Mouse (Mus musculus): Measurements from ENCODE around the gene Cacna1d. TPM values are rescaled to one million over a fixed set of nuclear protein-coding genes. Genes with fewer than 3 reads are reported as not detected.
A peak's percentile ranks its signal among the peaks of the same experiment; 100 is the strongest.

The Cacna1d gene
- total and polyA plus RNA-seq, 2 experiments from 2014 or later, result 8.9 to 44.3 TPM

- DNase-seq (ENCODE audit: low spot score), result no peak
- WGBS, result 76% methylated on average over 9 of the region's 9 CpGs
Measured at GRCm38 (mm10) chr14:30429606-30430005, 61.6 kb downstream of the Cacna1d start.

DNA sequence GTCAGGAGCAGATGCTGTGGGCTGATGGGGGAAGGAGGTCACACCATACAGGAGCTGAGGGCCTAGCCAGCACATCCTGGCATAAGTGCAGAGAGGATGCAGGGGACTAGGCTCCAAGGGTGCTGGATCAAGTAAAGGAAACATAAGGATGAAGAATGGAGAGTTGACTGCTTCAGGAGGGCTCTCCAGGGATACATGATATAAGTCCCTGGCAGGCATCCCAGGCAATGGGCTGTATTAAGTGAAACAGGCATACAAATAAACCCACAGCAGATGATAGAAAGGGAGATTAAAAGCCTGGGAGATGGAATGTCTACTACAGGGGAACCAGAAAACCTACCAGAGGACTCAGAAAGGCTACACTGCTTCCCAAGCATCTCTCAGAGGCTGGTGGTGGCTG is 62.5 kb downstream of the Cacna1d start:
- Histone ChIP-seq H3K4me1 (ENCODE audit: insufficient read depth, low read length) (no peaks in the 10 kb centered on the region), H3K27ac (ENCODE audit: low read depth, low read length) (no peak overlapping the region), H3K36me3 (ENCODE audit: insufficient read depth, low read length) (no peaks in the 10 kb centered on the region), H3K4me3 (ENCODE audit: low read depth, low read length) (no peak overlapping the region), H3K9ac (replicated peaks; ENCODE audit: low read length, poor library complexity, severe bottlenecking) (no peak overlapping the region), H3K27me3 (ENCODE audit: insufficient read depth, low read length) (no peaks in the 10 kb centered on the region), H3K4me2 (ENCODE audit: low read depth, low read length, poor library complexity, severe bottlenecking) (no peak overlapping the region), H3K9me3 (ENCODE audit: low read length) (no peaks in the 10 kb centered on the region)
- ATAC-seq (ENCODE audit: low FRiP score), result no peak
- no peak for TF ChIP-seq CTCF (IDR thresholded peaks at IDR 0.05)
- peak; percentile 12 for DNase-seq (ENCODE audit: low spot score)

More at GRCm38 (mm10) chr14:30429606-30430005, 61.6 kb downstream of the Cacna1d start:
- no peak for ATAC-seq (ENCODE audit: low FRiP score)
- H3K36me3 ChIP-seq (ENCODE audit: insufficient read depth, low read length), result no peaks in the 10 kb centered on the region
- no peaks in the 10 kb centered on the region for H3K27me3 ChIP-seq (ENCODE audit: insufficient read depth, low read length)
- no peak overlapping the region for H3K4me2 ChIP-seq (ENCODE audit: low read depth, low read length, poor library complexity, severe bottlenecking)
- no peak overlapping the region for H3K4me3 ChIP-seq (ENCODE audit: low read depth, low read length)
- no peak overlapping the region for H3K9ac ChIP-seq (replicated peaks; ENCODE audit: low read length, poor library complexity, severe bottlenecking)
- H3K9me3 ChIP-seq (ENCODE audit: low read length), result no peaks in the 10 kb centered on the region
- H3K4me1 ChIP-seq (ENCODE audit: insufficient read depth, low read length), result no peaks in the 10 kb centered on the region
- no peak overlapping the region for H3K27ac ChIP-seq (ENCODE audit: low read depth, low read length)
- TF ChIP-seq CTCF (IDR thresholded peaks at IDR 0.05), result no peak

DNA sequence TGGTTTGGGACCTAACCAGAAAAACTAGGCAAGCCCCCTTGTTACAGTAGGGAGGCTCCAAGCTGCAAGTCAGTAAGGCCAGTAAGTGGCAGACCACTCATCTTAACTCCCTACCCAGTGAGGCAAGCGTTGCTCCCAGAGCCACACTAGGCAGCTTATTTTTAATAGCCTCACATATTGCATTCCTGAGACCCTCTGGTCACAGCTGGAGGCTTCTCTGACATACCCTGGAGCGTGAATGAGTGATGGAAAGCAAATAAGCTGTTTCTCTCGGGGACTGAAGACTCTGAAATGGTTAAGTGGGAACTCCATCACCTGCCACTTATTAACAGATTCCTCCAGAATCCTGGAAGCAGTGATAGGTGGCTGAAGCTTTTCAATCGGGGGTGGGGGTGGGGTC is 65.4 kb downstream of the Cacna1d start:
- TF ChIP-seq CTCF (IDR thresholded peaks at IDR 0.05), result no peak
- no peak overlapping the region for H3K9ac ChIP-seq (replicated peaks; ENCODE audit: low read length, poor library complexity, severe bottlenecking)
- H3K9me3 ChIP-seq (ENCODE audit: low read length), result no peaks in the 10 kb centered on the region
- H3K4me1 ChIP-seq (ENCODE audit: insufficient read depth, low read length), result no peaks in the 10 kb centered on the region
- H3K27ac ChIP-seq (ENCODE audit: low read depth, low read length), result no peak overlapping the region
- no peaks in the 10 kb centered on the region for H3K27me3 ChIP-seq (ENCODE audit: insufficient read depth, low read length)
- ATAC-seq (ENCODE audit: low FRiP score), result no peak
- 31% methylated on average over 4 of the region's 4 CpGs for WGBS
- H3K4me3 ChIP-seq (ENCODE audit: low read depth, low read length), result no peak overlapping the region
- no peak for DNase-seq (ENCODE audit: low spot score)
- H3K36me3 ChIP-seq (ENCODE audit: insufficient read depth, low read length), result no peaks in the 10 kb centered on the region
- H3K4me2 ChIP-seq (ENCODE audit: low read depth, low read length, poor library complexity, severe bottlenecking), result no peak overlapping the region

GRCm38 (mm10) chr14:30425175-30425574 is 66.1 kb downstream of the Cacna1d start:
- TF ChIP-seq CTCF (IDR thresholded peaks at IDR 0.05), result no peak
- 73% methylated on average over 6 of the region's 6 CpGs for WGBS
- Histone ChIP-seq H3K27ac (ENCODE audit: low read depth, low read length) (no peak overlapping the region), H3K36me3 (ENCODE audit: insufficient read depth, low read length) (no peaks in the 10 kb centered on the region), H3K27me3 (ENCODE audit: insufficient read depth, low read length) (no peaks in the 10 kb centered on the region), H3K4me3 (ENCODE audit: low read depth, low read length) (no peak overlapping the region), H3K4me1 (ENCODE audit: insufficient read depth, low read length) (no peaks in the 10 kb centered on the region), H3K9ac (replicated peaks; ENCODE audit: low read length, poor library complexity, severe bottlenecking) (no peak overlapping the region), H3K4me2 (ENCODE audit: low read depth, low read length, poor library complexity, severe bottlenecking) (no peak overlapping the region), H3K9me3 (ENCODE audit: low read length) (no peaks in the 10 kb centered on the region)
- ATAC-seq (ENCODE audit: low FRiP score), result no peak
- no peak for DNase-seq (ENCODE audit: low spot score)

DNA sequence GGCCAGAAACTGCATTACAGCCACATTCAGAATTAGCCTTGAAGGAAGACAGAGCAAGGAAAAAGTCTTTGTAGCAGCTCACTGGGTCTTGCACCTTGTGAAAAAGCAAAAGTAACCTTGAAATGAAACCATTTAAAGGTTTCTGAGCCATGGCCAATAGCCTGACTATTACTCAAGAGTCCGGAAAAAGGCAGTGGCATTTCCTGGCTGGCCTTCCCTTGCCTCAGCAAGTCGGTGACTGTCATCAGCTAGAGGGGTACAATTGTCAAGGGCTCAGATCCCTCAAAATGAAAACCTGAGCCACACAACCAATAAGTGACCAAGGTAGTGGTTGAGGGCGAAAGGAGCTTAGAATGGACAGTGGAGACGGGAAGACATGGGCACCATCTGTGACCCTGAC is 66.6 kb downstream of the Cacna1d start:
- ATAC-seq (ENCODE audit: low FRiP score), result no peak
- no peaks in the 10 kb centered on the region for H3K36me3 ChIP-seq (ENCODE audit: insufficient read depth, low read length)
- no peak overlapping the region for H3K4me2 ChIP-seq (ENCODE audit: low read depth, low read length, poor library complexity, severe bottlenecking)
- no peaks in the 10 kb centered on the region for H3K4me1 ChIP-seq (ENCODE audit: insufficient read depth, low read length)
- no peaks in the 10 kb centered on the region for H3K27me3 ChIP-seq (ENCODE audit: insufficient read depth, low read length)
- DNase-seq (ENCODE audit: low spot score), result no peak
- no peak overlapping the region for H3K27ac ChIP-seq (ENCODE audit: low read depth, low read length)
- no peak overlapping the region for H3K9ac ChIP-seq (replicated peaks; ENCODE audit: low read length, poor library complexity, severe bottlenecking)
- no peak overlapping the region for H3K4me3 ChIP-seq (ENCODE audit: low read depth, low read length)
- no peak for TF ChIP-seq CTCF (IDR thresholded peaks at IDR 0.05)
- 92% methylated on average over 4 of the region's 4 CpGs for WGBS
- H3K9me3 ChIP-seq (ENCODE audit: low read length), result no peaks in the 10 kb centered on the region

DNA sequence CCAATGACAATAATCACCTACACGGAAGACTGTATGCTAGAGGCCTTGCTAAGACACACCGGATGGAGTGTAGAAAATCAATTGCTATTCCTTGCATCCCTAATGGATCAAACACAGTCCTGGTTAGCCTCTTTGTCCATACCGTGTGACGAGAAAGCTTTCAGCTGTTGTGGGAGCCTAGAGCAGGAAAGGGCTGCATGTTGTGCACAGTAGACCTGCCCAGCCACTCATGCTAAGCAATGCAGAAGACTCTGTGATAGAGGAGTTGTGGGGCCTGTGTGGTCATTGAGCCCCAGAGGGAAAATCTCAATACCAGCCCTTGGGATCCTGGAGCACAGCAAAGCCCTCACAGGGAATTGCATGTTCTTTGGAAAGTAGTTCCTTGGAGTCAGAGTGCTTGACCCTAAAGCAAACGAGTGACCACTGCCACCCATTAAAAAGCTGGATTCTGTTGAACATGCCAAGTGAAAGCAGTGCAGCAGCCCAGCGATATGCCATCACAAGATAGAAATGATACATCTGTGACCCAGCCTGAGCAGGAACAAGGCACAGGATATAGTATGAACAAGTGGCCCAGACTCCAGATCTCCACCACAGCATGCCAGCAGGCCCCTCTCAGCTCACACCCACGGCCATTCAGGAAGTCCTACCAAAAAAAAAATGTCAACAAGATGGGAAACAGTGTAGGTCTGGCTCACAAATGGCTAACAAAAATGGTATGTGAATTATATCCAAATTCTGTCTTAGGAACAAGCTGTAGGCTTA is 68.7 kb downstream of the Cacna1d start:
- Histone ChIP-seq H3K27me3 (ENCODE audit: insufficient read depth, low read length) (no peaks in the 10 kb centered on the region), H3K27ac (ENCODE audit: low read depth, low read length) (no peak overlapping the region), H3K9ac (replicated peaks; ENCODE audit: low read length, poor library complexity, severe bottlenecking) (no peak overlapping the region), H3K36me3 (ENCODE audit: insufficient read depth, low read length) (no peaks in the 10 kb centered on the region), H3K4me1 (ENCODE audit: insufficient read depth, low read length) (no peaks in the 10 kb centered on the region), H3K4me2 (ENCODE audit: low read depth, low read length, poor library complexity, severe bottlenecking) (no peak overlapping the region), H3K4me3 (ENCODE audit: low read depth, low read length) (no peak overlapping the region), H3K9me3 (ENCODE audit: low read length) (no peaks in the 10 kb centered on the region)
- no peak for TF ChIP-seq CTCF (IDR thresholded peaks at IDR 0.05)
- ATAC-seq (ENCODE audit: low FRiP score), result no peak
- no peak for DNase-seq (ENCODE audit: low spot score)
- WGBS, result 89% methylated on average over 7 of the region's 7 CpGs

Data from midbrain, postnatal 0 days (tissue).